ENCODE assay signal across 8 mouse cellular contexts in genomic region chr12:33302523-33303383, GRCm38 (mm10).
A peak's percentile ranks its signal among the peaks of the same experiment; 100 is the strongest.
DNase-seq lines count a peak whose midpoint lies in the region; ATAC-seq lines count a peak whose summit lies in the region.

No protein-coding gene starts in this region.

- peak overlapping the region; percentile 39 for H3K9ac ChIP-seq in embryonic facial prominence, embryonic 11.5 days (replicated peaks; ENCODE audit: low read length)
- H3K9ac ChIP-seq in liver, embryonic 12.5 days = peak overlapping the region; percentile 81
- peak overlapping the region; percentile 2; the same call in 1 of the 2 replicates for H3K9ac ChIP-seq in stomach, embryonic 15.5 days

- peak overlapping the region; percentile 84 for H3K4me2 ChIP-seq in embryonic facial prominence, embryonic 11.5 days (ENCODE audit: low read depth, low read length)
- H3K4me2 ChIP-seq in liver, embryonic 12.5 days = peak overlapping the region; percentile 86
- H3K4me2 ChIP-seq in stomach, embryonic 15.5 days = peak overlapping the region; percentile 79

- DNase-seq in A20 (ENCODE audit: low read depth, low spot score) = peak; percentile 83
- DNase-seq in adrenal gland, adult 8-10 months = peak; percentile 68
- peak; percentile 64 for DNase-seq in embryonic facial prominence, embryonic 11.5 days (ENCODE audit: low spot score)
- DNase-seq in heart, adult 9 months (ENCODE audit: low spot score in 2 of 2) = peak; percentile 72
- peak; percentile 67 to 79 for DNase-seq in kidney, adult 8-10 months

- no peaks in the 10 kb centered on the region for H3K27me3 ChIP-seq in embryonic facial prominence, embryonic 11.5 days (ENCODE audit: control insufficient read depth, insufficient read depth, low read length)
- H3K27me3 ChIP-seq in liver, embryonic 12.5 days (replicated peaks) = no peaks in the 10 kb centered on the region
- H3K27me3 ChIP-seq in stomach, embryonic 15.5 days (replicated peaks) = no peaks in the 10 kb centered on the region

- peak overlapping the region; percentile 40 for H3K4me3 ChIP-seq in embryonic facial prominence, embryonic 11.5 days (ENCODE audit: low read depth, low read length)
- H3K4me3 ChIP-seq in liver, embryonic 12.5 days = peak overlapping the region; percentile 70
- peak overlapping the region; percentile 55 for H3K4me3 ChIP-seq in stomach, embryonic 15.5 days (replicated peaks)

- no peak overlapping the region for H3K27ac ChIP-seq in embryonic facial prominence, embryonic 11.5 days (replicated peaks; ENCODE audit: low read depth, low read length)
- peak overlapping the region; percentile 88 for H3K27ac ChIP-seq in liver, embryonic 12.5 days
- peak overlapping the region; percentile 86 for H3K27ac ChIP-seq in stomach, embryonic 15.5 days

- peak; percentile 65; the same call in 1 of the 2 replicates for ATAC-seq in embryonic facial prominence, embryonic 11.5 days (replicated peaks; ENCODE audit: insufficient number of reproducible peaks, low FRiP score, low TSS enrichment, low read depth)
- peak; percentile 73 for ATAC-seq in liver, embryonic 12.5 days
- ATAC-seq in monocyte, adult 5-6 weeks (replicated peaks; ENCODE audit: insufficient number of reproducible peaks, low FRiP score, low TSS enrichment, poor library complexity, severe bottlenecking) = peak; percentile 82
- peak; percentile 54; the same call in 1 of the 2 replicates for ATAC-seq in stomach, embryonic 15.5 days (ENCODE audit: insufficient read depth, low FRiP score, low read depth)

- no peaks in the 10 kb centered on the region for H3K36me3 ChIP-seq in embryonic facial prominence, embryonic 11.5 days (replicated peaks; ENCODE audit: control insufficient read depth, insufficient read depth, low read depth, low read length)
- H3K36me3 ChIP-seq in liver, embryonic 12.5 days = no peaks in the 10 kb centered on the region
- no peaks in the 10 kb centered on the region for H3K36me3 ChIP-seq in stomach, embryonic 15.5 days

- WGBS in embryonic facial prominence, embryonic 11.5 days = under 1% methylated on average over 29 of the region's 29 CpGs
- under 1% methylated on average over 29 of the region's 29 CpGs for WGBS in liver, embryonic 12.5 days (ENCODE audit: insufficient replicate concordance)
- WGBS in stomach, embryonic 15.5 days = under 1% methylated on average over 29 of the region's 29 CpGs

- no peaks in the 10 kb centered on the region for H3K9me3 ChIP-seq in embryonic facial prominence, embryonic 11.5 days (replicated peaks; ENCODE audit: control insufficient read depth, low read length)
- H3K9me3 ChIP-seq in liver, embryonic 12.5 days (replicated peaks) = no peaks in the 10 kb centered on the region
- H3K9me3 ChIP-seq in stomach, embryonic 15.5 days = no peaks in the 10 kb centered on the region

- no peaks in the 10 kb centered on the region for H3K4me1 ChIP-seq in embryonic facial prominence, embryonic 11.5 days (ENCODE audit: control insufficient read depth, insufficient read depth, low read length)
- H3K4me1 ChIP-seq in liver, embryonic 12.5 days = peaks cover 52% of the 10 kb centered on the region
- H3K4me1 ChIP-seq in stomach, embryonic 15.5 days = 0 out of 2 replicates have a peak, but pooled peaks cover 17% of the 10 kb centered on the region

Comparison
In these comparisons a context has a peak if more than half of its experiments do, and no peak if none do; other contexts are left out.
1. H3K9ac ChIP-seq: peak in every context shown above with its lines; median percentile 81 in liver, embryonic 12.5 days; 39 in embryonic facial prominence, embryonic 11.5 days; 2 in stomach, embryonic 15.5 days.